Mouse (Mus musculus) ES-Bruce4 (cell line): ENCODE measurements around the gene Lrp1. TPM values are rescaled to one million over a fixed set of nuclear protein-coding genes. Genes with fewer than 3 reads are reported as not detected.

Experiments
- H3K27ac ChIP-seq: 2 replicates; pipeline ENCODE4 v1.5.1; 2012; ENCODE audit warnings: low read length, inconsistent platforms; ENCODE audit not compliant: insufficient read depth
- H3K27me3 ChIP-seq: 2 replicates; pipeline ENCODE4 v1.6.1; 2012; ENCODE audit warnings: mild to moderate bottlenecking, low read length, inconsistent platforms; ENCODE audit not compliant: control insufficient read depth, poor library complexity, insufficient read depth, severe bottlenecking
- H3K36me3 ChIP-seq: 2 replicates; pipeline ENCODE4 v1.6.1; 2012; ENCODE audit warnings: inconsistent platforms, mild to moderate bottlenecking, low read length, moderate library complexity; ENCODE audit not compliant: control insufficient read depth, poor library complexity, insufficient read depth, severe bottlenecking
- H3K4me1 ChIP-seq: one replicate; pipeline ENCODE4 v1.8.1; 2011; ENCODE audit warnings: low read length; ENCODE audit not compliant: control insufficient read depth, insufficient read depth
- H3K4me3 ChIP-seq: 2 replicates; pipeline ENCODE4 v1.5.1; 2011; ENCODE audit warnings: low read depth, mild to moderate bottlenecking, low read length
- H3K9ac ChIP-seq: 2 replicates; pipeline ENCODE4 v1.6.1; 2012; ENCODE audit warnings: low read depth, mild to moderate bottlenecking, inconsistent platforms; ENCODE audit not compliant: poor library complexity, severe bottlenecking
- H3K9me3 ChIP-seq: replicated peaks from 2 replicates; pipeline ENCODE4 v1.6.1; 2012; ENCODE audit warnings: mild to moderate bottlenecking, low read length, inconsistent platforms; ENCODE audit not compliant: control insufficient read depth, poor library complexity, insufficient read depth, severe bottlenecking
- CTCF ChIP-seq: IDR thresholded peaks from one replicate; pipeline ENCODE4 v1.8.1; 2011; ENCODE audit warnings: low read depth, low read length
- EP300 ChIP-seq: IDR thresholded peaks from 2 replicates; pipeline ENCODE4 v1.6.1; 2011; ENCODE audit warnings: low read depth, low read length; ENCODE audit not compliant: insufficient read depth
- POLR2A ChIP-seq: IDR thresholded peaks from one replicate; pipeline ENCODE4 v1.8.1; 2011; ENCODE audit warnings: low read length; ENCODE audit not compliant: insufficient read depth
- polyA plus RNA-seq: library from polyadenylated mRNA; stranded (reverse); fragments of >200 nt; gene quantifications from 2 replicates; pipeline ENCODE4 v1.2.4, GENCODE M21; 2011; ENCODE audit warnings: low read depth; ENCODE audit not compliant: missing spikeins, insufficient read depth, insufficient read length

Lrp1 gene
- polyA plus RNA-seq, 1 experiment, result 41.3 TPM

DNA sequence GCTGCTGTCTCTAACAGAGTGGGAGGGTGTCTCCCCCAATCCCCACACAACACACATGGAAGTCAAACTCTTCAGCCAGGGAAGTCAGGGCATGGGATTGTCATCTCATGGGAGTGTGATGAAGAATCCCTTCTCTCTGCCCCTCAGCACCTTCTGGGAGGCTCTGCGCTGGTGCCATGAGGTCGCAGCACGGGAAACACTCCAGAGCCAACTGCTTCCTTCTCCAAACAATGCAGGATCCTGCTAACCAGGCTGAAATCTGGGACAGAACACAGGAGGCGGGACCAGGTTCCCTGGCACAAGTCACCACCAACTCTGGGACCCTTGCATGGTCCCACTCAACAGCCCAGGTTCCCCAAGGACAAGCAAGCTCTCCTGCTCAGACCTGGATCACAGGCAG is 3.7 kb downstream of the Lrp1 start:
- Histone ChIP-seq H3K4me3 (no peak overlapping the region), H3K27me3 (no peaks in the 10 kb centered on the region), H3K9ac (no peak overlapping the region), H3K36me3 (no peaks in the 10 kb centered on the region), H3K9me3 (no peaks in the 10 kb centered on the region), H3K4me1 (peaks cover 9% of the 10 kb centered on the region), H3K27ac (no peak overlapping the region)
- TF ChIP-seq EP300 (no peak), CTCF (no peak), POLR2A (no peak)

DNA sequence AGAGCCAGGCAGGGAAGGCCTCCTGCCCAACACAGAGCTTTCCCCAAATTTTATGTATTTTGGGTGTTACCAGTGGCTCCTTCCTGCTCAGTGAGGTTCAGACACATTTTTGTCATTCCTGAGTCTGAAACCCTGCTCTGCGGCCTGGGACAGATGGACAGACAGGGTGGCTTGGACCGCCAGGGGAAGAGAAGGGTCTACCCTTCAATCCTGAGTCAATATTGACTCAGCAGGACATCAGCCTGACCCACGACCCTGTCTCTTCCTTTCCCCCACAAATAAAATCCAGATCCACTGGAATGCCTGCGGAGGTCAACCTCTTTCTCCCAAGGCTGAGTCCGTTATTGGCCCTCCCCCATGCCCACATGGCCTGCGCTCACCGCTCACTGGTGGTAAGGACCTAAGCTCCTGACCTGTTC is 4.7 kb downstream of the Lrp1 start:
- no peaks in the 10 kb centered on the region for H3K27me3 ChIP-seq
- peaks cover 12% of the 10 kb centered on the region for H3K4me1 ChIP-seq
- no peak overlapping the region for H3K27ac ChIP-seq
- H3K9ac ChIP-seq, result no peak overlapping the region
- no peaks in the 10 kb centered on the region for H3K36me3 ChIP-seq
- TF ChIP-seq CTCF (no peak), POLR2A (no peak), EP300 (no peak)
- no peak overlapping the region for H3K4me3 ChIP-seq
- no peaks in the 10 kb centered on the region for H3K9me3 ChIP-seq

DNA sequence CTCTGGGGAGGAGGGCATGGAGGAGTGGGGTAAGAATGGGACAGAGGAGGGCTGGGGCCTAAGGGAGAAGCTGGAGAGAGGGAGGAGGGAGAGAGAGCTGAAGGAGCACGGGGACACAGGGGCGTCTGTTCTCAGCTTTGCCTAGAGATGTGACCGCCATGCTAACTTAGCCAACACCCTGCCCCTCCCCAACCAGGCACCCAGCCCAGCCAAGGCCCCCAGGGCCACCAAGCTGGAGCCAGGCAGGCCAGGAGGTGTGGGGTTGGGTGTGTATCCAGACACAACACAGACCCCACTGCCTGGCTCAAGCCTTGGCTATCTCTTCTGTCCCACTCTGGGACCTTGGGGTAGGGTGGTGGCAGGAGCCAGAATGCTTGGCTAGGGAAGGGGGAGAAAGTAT is 5.4 kb downstream of the Lrp1 start:
- H3K9me3 ChIP-seq, result no peaks in the 10 kb centered on the region
- H3K27ac ChIP-seq, result no peak overlapping the region
- no peaks in the 10 kb centered on the region for H3K27me3 ChIP-seq
- no peak overlapping the region for H3K9ac ChIP-seq
- H3K4me1 ChIP-seq, result peaks cover 12% of the 10 kb centered on the region
- no peak for TF ChIP-seq CTCF
- TF ChIP-seq POLR2A, result no peak
- no peak for TF ChIP-seq EP300
- H3K4me3 ChIP-seq, result no peak overlapping the region
- H3K36me3 ChIP-seq, result no peaks in the 10 kb centered on the region

DNA sequence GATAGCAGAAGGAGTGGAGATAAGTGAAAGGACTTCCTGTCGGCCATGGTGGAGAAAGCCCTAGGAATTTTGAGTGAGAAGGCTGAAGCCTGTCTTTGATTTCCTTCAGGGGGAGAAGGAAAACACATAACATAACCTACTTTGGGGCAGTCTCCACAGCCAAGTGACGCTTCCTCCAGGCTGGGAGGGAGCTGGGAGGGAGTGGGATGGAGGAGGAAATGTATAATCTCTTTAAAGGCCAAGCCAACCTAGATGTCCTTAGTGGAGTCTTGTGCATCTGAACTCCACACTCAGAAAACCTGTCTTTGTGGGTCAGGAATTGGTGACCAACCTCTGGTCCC is 5.9 kb downstream of the Lrp1 start:
- TF ChIP-seq CTCF (no peak), EP300 (no peak), POLR2A (no peak)
- H3K36me3 ChIP-seq, result no peaks in the 10 kb centered on the region
- H3K27ac ChIP-seq, result no peak overlapping the region
- H3K9ac ChIP-seq, result no peak overlapping the region
- H3K4me3 ChIP-seq, result no peak overlapping the region
- peaks cover 12% of the 10 kb centered on the region for H3K4me1 ChIP-seq
- H3K27me3 ChIP-seq, result no peaks in the 10 kb centered on the region
- H3K9me3 ChIP-seq, result no peaks in the 10 kb centered on the region

DNA sequence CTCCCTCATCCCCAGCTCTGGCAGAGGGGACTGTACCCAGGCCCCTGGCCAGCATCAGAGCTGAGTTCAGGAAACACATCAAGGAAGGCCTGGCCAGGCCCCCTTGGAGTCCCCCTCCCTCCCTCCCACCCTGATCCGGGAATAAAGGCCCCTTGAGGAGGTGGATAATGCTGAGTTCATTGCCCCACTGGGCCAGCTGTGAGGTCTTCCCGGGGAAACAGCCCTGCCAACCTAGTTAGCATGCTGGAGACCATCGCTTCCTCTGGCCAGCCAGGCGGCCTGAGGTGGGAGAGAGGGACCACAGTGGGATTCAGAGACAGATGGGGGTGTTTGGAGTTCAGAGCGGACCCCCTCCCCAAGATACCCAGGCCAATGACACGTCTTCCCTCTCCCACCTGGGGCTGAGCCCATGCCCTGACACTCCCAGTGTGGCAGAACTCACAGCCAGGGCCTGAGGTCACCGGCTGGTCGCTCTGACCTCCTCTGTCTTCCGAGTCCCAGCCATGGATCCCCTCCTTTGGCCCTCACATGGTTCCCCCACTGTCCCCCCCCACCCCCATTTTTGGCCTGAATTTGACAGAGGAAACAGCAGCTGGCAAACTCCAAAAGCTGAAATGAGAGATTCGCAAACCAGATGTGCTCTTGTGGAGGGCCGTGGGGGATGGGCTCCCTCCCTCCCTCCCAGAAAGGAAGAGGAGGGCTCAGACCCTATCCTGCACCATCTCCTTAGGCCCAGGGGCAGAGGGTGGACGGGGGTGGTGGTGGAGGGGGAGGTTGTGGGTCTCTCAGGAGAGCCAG is 6.5 kb downstream of the Lrp1 start:
- no peaks in the 10 kb centered on the region for H3K27me3 ChIP-seq
- peaks cover 12% of the 10 kb centered on the region for H3K4me1 ChIP-seq
- H3K27ac ChIP-seq, result no peak overlapping the region
- no peak overlapping the region for H3K4me3 ChIP-seq
- H3K9ac ChIP-seq, result no peak overlapping the region
- no peaks in the 10 kb centered on the region for H3K9me3 ChIP-seq
- H3K36me3 ChIP-seq, result no peaks in the 10 kb centered on the region
- TF ChIP-seq CTCF (no peak), POLR2A (no peak), EP300 (no peak)

DNA sequence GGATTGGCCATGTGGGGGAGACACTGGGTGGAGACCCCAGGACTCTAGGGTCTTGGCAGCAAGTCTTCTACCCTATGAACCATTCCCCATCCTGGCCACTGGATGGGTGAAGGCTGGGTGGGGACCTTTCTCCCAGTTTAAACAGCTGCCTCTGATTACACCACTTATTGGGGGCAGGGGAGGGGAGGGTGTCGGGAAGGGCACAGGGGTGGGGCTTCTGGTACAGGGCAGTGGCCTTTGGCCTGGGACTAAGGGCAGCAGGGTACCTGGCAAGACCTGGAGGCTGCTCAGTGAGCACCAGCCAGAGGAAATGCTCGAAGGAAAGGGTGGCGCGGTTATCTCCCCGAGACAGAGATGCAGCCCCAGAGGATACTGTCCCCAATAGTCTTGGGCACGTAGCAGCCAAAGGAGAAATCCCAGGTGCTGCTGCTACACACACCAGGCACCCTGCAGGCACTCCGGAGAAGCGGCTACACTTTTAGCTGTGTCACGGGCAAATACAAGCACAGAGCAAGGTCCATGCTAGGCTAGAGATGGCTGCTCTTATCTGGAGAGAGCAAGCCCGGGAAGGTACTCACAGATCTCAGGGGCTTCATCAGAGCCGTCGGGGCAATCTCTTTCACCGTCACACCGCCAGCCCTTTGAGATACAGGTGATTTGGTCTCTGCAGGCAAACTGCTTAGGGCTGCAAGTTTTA is 8.7 kb downstream of the Lrp1 start:
- Histone ChIP-seq H3K27ac (no peak overlapping the region), H3K4me3 (no peak overlapping the region), H3K4me1 (peaks cover 12% of the 10 kb centered on the region), H3K9me3 (no peaks in the 10 kb centered on the region), H3K27me3 (no peaks in the 10 kb centered on the region), H3K36me3 (no peaks in the 10 kb centered on the region), H3K9ac (no peak overlapping the region)
- TF ChIP-seq POLR2A (no peak), EP300 (no peak), CTCF (no peak)
